Mouse (Mus musculus) lung, adult 2 months (tissue): ENCODE measurements around the gene Serpinb9. TPM values are rescaled to one million over a fixed set of nuclear protein-coding genes. Genes with fewer than 3 reads are reported as not detected.
"Not testable (repeated sequence)": the region's sequence is repeated elsewhere in the genome, so short reads cannot be mapped to it uniquely, and the experiment has no call there.

ENCODE experiments used
- DNase-seq: peaks from one replicate; pipeline ENCODE4 v3.0.0; 2022
- H3K4me1 ChIP-seq: fragments of 200-500 bp; 2 replicates; pipeline ENCODE4 v1.6.1; 2011; ENCODE audit warnings: low read length; ENCODE audit not compliant: control insufficient read depth, insufficient read depth
- H3K4me3 ChIP-seq: fragments of 200-500 bp; replicated peaks from 2 replicates; pipeline ENCODE3; 2011; ENCODE audit warnings: low read depth, mild to moderate bottlenecking, control low read depth, low read length; ENCODE audit errors: extremely low read depth
- CTCF ChIP-seq: fragments of 200-500 bp; IDR thresholded peaks from 2 replicates; pipeline ENCODE4 v1.5.1; 2011; ENCODE audit warnings: mild to moderate bottlenecking, low read length, control low read depth; ENCODE audit not compliant: insufficient read depth
- POLR2A ChIP-seq: fragments of 200-500 bp; IDR thresholded peaks from 2 replicates; pipeline ENCODE4 v1.6.1; 2011; ENCODE audit warnings: low read depth, mild to moderate bottlenecking, control low read depth, low read length, borderline replicate concordance; ENCODE audit errors: extremely low read depth
- WGBS: fragments of 180-500 bp; shearing (Covaris S2); methylation state at CpG from one replicate; pipeline ENCODE4 v1.1.7; 2018; 5-methylcytosine and 5-hydroxymethylcytosine counted together
- polyA plus RNA-seq: library from polyadenylated mRNA; depleted of rRNA; stranded (reverse); fragments of >200 nt; gene quantifications from 2 replicates; pipeline ENCODE4 v1.2.3, GENCODE M21; 2012; rRNA removed

The Serpinb9 gene
- 17.4 and 29.1 TPM in 2 replicates for polyA plus RNA-seq

DNA sequence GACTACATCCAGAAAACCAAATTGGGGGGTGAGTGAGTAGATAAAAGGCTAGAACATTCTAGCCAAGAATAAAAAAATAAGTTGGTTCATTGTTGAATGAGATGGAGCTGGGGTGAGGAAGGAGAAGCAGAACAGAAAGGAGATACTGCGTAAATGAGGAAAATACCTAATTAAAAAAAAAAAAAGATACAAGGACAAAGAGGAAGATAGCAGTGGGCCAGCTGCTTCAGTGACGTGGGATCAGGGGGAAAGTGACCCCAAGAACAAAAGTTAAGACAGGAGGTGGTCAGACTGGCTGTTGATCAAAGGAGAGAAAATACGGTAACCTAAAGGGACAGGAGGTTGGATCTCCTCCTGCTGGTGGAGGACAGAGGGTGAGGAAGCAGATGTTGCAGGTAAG lies at the start of gene Serpinb9:
TSS of gene Serpinb9 (plus strand) at position 301 of the 400 bp plus-strand sequence.
- WGBS: 89% methylated on average over 3 of the region's 3 CpGs
- Histone ChIP-seq H3K4me1 (peaks cover 12% of the 10 kb centered on the region), H3K4me3 (peak within 1 kb of the TSS; percentile 51)
- no peak for DNase-seq
- TF ChIP-seq POLR2A (no peak), CTCF (no peak)

DNA sequence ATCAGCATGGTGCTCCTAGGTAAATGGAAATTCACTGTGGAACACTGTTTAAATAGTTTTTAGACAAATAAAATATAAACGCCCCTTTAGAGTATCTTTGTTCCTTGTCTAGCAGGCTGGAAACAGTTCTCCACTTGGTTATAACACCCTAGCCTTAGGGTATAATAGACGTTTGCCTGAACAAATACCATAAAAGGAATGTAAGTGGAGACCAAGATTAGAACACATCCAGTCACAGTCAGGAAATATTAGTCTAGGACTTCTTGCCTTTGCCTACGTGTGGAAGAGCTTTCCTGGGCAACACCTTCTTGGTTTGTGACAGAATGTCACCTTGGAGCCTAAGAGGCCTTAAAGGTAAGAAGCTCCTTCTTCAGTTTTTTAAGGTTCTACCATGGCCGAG lies 46.5 kb upstream of the Serpinb9 start:
- WGBS: 60% methylated on average over 4 of the region's 4 CpGs

DNA sequence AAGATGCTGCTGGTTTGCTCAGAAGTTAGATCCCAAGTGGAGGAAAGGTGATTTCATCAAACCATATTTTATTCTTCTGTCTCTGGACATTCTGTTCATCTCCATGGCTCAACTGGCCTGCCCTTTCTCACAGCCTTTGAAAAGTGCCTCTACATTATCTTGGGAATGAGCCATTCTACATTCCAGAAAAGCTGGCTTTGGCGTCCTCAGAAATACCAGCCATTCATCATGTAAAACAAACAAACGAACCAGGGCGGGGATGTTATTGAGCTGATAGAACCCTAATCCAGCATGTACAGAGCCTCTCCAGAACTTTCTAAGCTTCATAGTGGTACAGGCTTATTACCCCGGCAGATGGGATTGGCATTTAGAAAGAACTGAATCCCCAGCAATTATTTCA lies 45.1 kb upstream of the Serpinb9 start:
- Histone ChIP-seq H3K4me3 (no peak overlapping the region), H3K4me1 (peaks cover 2% of the 10 kb centered on the region; the same call in 1 of the 2 replicates)
- WGBS: 34% methylated on average over 4 of the region's 4 CpGs
- no peak for DNase-seq
- TF ChIP-seq POLR2A (no peak), CTCF (no peak)

More for the DNA sequence above, 46.5 kb upstream of the Serpinb9 start:
- no peak for DNase-seq
- H3K4me1 ChIP-seq: peaks cover 2% of the 10 kb centered on the region; the same call in 1 of the 2 replicates
- no peak for TF ChIP-seq CTCF
- no peak for TF ChIP-seq POLR2A
- no peak overlapping the region for H3K4me3 ChIP-seq

DNA sequence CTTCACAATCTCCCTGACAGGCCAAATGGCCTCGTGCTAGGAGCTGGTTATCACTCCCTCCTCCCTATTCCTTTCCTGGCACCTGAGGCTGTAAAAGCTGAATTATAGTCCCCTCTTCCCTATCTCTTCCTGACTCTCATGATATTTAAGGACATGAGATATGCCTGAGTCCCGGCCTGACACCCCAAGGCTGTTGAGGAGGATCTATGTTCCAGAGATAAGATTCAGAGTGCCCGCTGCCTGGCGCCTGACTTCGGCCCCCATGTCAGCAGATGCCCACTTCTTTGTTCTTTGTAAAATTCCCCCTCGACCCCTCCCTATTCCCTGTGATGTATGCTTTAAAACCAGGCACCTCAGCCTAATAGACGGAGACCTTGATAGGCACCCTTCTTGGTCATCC lies 44.5 kb upstream of the Serpinb9 start:
- not testable (repeated sequence) for H3K4me1 ChIP-seq, H3K4me3 ChIP-seq, DNase-seq
- 78% methylated on average over 7 of the region's 7 CpGs for WGBS

DNA sequence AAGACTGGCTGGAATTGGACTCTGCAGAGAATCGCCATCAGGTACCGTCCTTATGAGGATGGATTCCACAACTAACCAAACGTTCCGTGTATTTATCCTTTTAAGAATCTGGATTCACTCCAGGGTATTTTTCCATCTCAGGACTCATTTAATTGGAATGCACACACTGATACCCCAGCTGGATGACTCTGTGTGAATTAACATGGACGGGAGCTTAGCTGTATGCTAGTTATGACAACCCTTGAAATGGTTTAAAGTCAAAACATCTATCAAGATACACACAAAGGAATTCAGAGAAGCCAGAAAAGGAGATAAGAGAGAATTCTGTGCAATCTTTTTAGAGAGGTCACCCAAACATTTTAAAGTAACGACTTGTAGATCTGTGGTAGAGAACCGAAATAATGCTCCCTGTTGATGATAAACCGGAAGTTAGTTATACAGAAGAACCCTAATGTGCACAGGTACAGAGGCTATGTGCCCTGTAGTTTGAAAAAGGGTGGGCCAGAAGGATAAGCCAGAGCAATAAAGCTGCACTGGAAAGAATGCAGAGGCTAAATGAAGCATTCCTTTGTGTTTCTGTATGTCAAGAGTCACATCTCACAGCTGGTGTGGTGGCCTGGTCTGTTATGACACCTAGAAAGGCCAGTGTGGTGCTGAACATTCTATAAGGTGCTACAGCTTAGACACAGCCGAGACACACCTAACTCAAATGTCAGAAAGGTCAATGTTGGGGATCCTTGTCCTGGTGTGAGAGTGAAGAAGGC lies 38.9 kb upstream of the Serpinb9 start:
- DNase-seq: no peak
- WGBS: 52% methylated on average over 9 of the region's 9 CpGs
- Histone ChIP-seq H3K4me1 (peaks cover 13% of the 10 kb centered on the region), H3K4me3 (no peak overlapping the region)
- TF ChIP-seq POLR2A (no peak), CTCF (no peak)

DNA sequence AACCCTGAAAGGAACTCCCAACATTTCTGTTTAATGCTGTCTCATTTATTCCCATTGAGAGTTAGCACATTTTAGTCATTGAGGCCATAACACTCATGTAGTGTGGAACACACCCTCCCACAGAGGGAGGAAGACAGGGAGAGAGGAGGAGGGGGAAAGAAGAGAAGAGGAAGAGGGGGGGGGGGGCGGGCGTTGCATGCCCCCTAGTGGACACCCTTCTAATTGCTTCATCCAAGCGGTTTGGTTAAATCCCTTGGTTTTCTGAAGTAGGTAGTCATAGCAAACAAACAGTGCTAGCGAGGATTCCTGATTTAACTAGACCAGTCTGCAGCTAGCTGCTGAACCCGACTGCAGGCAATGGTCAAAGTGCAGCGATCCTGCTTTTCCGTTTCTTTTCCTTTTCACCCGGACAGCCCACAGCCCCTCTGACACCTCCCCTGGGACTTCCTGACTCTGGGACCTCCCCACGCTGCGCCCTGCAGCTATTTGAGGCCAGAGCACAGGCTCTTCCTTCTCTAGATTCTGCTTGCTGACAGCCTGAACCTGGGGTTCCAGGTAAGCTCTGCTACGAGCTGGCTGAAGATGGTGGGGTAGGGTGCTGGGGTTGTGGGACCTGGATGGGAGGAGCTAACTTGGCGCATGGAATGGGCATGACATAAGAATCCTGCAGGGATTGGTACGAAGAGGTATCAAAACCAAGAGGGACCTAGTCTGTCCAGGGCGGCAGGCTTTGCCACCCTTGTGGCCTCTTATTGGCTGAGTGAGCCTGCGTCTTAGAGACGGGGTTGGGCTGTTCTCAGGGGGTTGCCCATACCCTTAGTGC lies 37.9 kb upstream of the Serpinb9 start, which contains the start of gene Serpinb6b:
TSS of gene Serpinb6b (plus strand) at position 221 of the 823 bp plus-strand sequence.
- 12% methylated on average over 16 of the region's 16 CpGs for WGBS
- H3K4me1 ChIP-seq: peaks cover 13% of the 10 kb centered on the region
- H3K4me3 ChIP-seq: peak within 1 kb of the TSS; percentile 67
- DNase-seq: peak; percentile 79
- TF ChIP-seq POLR2A: peak; percentile 73; the same call in 1 of the 2 replicates
- TF ChIP-seq CTCF: 0 out of 2 replicates have a peak, but pooled peaks have one; percentile 7

DNA sequence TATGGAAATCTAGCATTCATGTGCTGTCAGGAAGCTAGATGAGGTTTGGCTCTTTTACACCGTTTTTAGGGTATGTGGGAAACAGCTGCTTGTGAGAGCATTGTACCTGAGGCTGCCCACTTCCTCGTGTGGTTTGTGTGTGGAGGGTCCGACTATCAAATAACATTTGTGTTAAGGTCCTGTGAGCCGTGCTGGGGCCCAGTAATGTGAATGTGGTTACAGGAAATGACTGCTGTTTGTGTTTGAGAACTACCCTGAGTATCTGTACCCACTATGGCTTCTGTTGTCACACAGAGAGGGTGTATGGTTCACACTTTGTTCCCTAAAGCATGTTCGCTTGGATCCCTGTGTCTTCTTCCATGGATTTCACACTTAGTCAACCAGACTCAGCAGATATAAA lies 36.9 kb upstream of the Serpinb9 start:
- no peak for DNase-seq
- peak overlapping the region; percentile 67 for H3K4me3 ChIP-seq
- no peak for TF ChIP-seq CTCF
- no peak for TF ChIP-seq POLR2A
- peaks cover 13% of the 10 kb centered on the region for H3K4me1 ChIP-seq
- WGBS: 25% methylated on average over 5 of the region's 5 CpGs

DNA sequence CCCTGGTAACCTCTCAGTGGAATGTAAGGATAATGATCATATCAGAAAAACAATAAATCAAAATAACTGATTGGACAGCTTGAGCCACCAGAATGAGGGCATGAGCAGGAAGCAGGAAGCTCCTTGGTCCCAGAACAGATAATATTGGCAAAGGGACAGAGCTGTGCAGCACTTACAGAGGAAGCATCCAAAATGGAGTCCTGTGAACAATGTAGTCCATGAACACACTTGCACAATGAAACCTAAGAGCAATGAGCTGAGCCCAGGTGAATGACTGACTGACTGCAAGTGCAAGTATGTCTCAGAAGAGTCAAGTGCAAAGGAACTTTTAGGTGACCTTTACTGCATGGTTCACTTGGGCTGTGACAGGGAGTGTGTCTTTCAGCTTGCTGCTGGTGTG lies 35.8 kb upstream of the Serpinb9 start:
- TF ChIP-seq POLR2A: no peak
- TF ChIP-seq CTCF: no peak
- peaks cover 13% of the 10 kb centered on the region for H3K4me1 ChIP-seq
- DNase-seq: no peak
- peak overlapping the region; percentile 6 for H3K4me3 ChIP-seq

DNA sequence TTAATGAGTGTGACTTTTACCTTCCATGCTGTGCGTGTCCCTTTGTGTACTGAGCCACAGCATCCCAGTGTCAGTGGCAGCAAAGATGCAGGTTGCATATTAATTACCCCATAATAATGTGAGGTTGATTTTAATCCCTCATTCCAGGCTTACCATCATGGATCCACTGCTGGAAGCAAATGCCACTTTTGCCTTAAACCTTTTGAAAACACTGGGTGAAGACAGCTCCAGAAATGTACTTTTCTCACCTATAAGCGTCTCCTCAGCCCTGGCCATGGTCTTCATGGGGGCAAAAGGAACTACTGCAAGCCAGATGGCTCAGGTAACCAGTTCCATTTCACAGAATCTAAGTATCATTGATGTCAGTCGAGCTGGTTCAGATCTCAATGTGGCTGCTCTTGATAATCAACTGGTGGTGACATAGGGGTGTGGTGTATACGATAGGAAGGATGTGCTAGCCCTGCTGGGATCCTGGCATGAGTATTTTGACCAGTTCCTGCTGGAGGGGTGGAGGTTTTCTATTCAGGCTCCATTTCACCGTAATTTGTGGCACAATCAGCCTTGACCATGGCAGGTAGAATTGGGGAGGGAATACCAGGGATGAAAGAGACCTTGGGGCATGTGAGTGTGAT lies 34.6 kb upstream of the Serpinb9 start:
- Histone ChIP-seq H3K4me3 (no peak overlapping the region), H3K4me1 (peaks cover 13% of the 10 kb centered on the region)
- WGBS: 59% methylated on average over 5 of the region's 5 CpGs
- DNase-seq: no peak
- no peak for TF ChIP-seq POLR2A
- no peak for TF ChIP-seq CTCF
